Mouse (Mus musculus): ENCODE measurements around the gene Dnah7c.
"Not testable (repeated sequence)": the region's sequence is repeated elsewhere in the genome, so short reads cannot be mapped to it uniquely, and the experiment has no call there.

DNA sequence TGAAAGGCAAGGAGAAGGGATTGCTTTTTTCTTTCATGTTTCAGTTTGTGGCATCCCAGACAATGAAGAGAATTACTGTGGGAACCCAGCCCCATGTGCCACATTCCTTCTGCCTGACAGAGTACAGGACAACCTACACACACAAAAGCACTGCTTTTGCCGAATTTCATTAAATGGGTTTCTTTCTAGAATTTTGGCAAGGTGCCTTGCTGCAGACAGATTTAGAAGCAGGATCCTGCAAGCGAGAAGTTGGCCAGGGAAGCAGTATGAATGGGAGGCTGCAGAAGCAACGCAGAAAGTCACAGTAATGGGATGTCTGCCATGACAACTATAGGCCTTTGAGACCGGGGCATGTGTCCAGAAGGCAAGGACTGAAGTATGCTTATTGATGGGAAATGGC, 6.4 kb upstream of the Dnah7c start:
- not testable (repeated sequence) for TF ChIP-seq POLR2AphosphoS5 (IDR thresholded peaks at IDR 0.05; ENCODE audit: insufficient replicate concordance, low read depth, low read length); CTCF (IDR thresholded peaks at IDR 0.05; ENCODE audit: low read depth, low read length); GATA1 (IDR thresholded peaks at IDR 0.05; ENCODE audit: borderline replicate concordance, low read length)
